Mouse (Mus musculus) midbrain, embryonic 14.5 days (tissue): ENCODE results near the gene Rnf169. TPM values are rescaled to one million over a fixed set of nuclear protein-coding genes. Genes with fewer than 3 reads are reported as not detected.

Experiments
- ATAC-seq: fragments of 200-750 bp; cut with Nextera tagmentation; 2 replicates; pipeline ENCODE4 v1.8.0; 2017; ENCODE audit warnings: moderate number of reproducible peaks, moderate library complexity; ENCODE audit not compliant: low FRiP score, low TSS enrichment
- DNase-seq: peaks from one replicate; pipeline ENCODE4 v3.0.0-alpha.2; 2015
- H3K27ac ChIP-seq: fragments of 300-500 bp; sonication (generic); replicated peaks from 2 replicates; pipeline ENCODE4 v1.5.1; 2014; ENCODE audit warnings: mild to moderate bottlenecking, low read depth, low read length, moderate library complexity
- H3K27me3 ChIP-seq: fragments of 300-500 bp; sonication (generic); 2 replicates; pipeline ENCODE4 v1.6.1; 2014; ENCODE audit warnings: low read length, control low read depth, mixed read lengths; ENCODE audit not compliant: control insufficient read depth, insufficient read depth
- H3K36me3 ChIP-seq: fragments of 300-500 bp; sonication (generic); 2 replicates; pipeline ENCODE4 v1.6.1; 2014; ENCODE audit warnings: low read length, control low read depth; ENCODE audit not compliant: control insufficient read depth, insufficient read depth
- H3K4me1 ChIP-seq: fragments of 300-500 bp; sonication (generic); 2 replicates; pipeline ENCODE4 v1.6.1; 2014; ENCODE audit warnings: mild to moderate bottlenecking, antibody characterized with exemption, low read length, control low read depth; ENCODE audit not compliant: control insufficient read depth, insufficient read depth
- H3K4me2 ChIP-seq: fragments of 300-500 bp; sonication (generic); 2 replicates; pipeline ENCODE4 v1.6.1; 2014; ENCODE audit warnings: mild to moderate bottlenecking, low read length, moderate library complexity
- H3K4me3 ChIP-seq: fragments of 300-500 bp; sonication (generic); replicated peaks from 2 replicates; pipeline ENCODE4 v1.5.1; 2014; ENCODE audit warnings: low read depth, low read length
- H3K9ac ChIP-seq: fragments of 300-500 bp; sonication (generic); replicated peaks from 2 replicates; pipeline ENCODE4 v1.6.1; 2014; ENCODE audit warnings: mild to moderate bottlenecking, low read length, moderate library complexity
- H3K9me3 ChIP-seq: fragments of 300-500 bp; sonication (generic); 2 replicates; pipeline ENCODE4 v1.6.1; 2016; ENCODE audit warnings: low read length, control low read depth, mixed read lengths; ENCODE audit not compliant: control insufficient read depth
- WGBS: fragments of 180-500 bp; shearing (Covaris S2); extraction: QIAGEN DNeasy Blood & Tissue Kit; methylation state at CpG from one replicate; pipeline ENCODE4 v1.1.7; 2014; 5-methylcytosine and 5-hydroxymethylcytosine counted together
- polyA plus RNA-seq: library from polyadenylated mRNA; unstranded; fragments of >200 nt; fragmentation: Nextera tagmentation; extraction: Ambion mirVana; gene quantifications from 2 replicates; pipeline ENCODE4 v1.2.1, GENCODE M21; 2014

Rnf169 gene
- polyA plus RNA-seq, 1 experiment from 2014 or later: 6.4 TPM

DNA sequence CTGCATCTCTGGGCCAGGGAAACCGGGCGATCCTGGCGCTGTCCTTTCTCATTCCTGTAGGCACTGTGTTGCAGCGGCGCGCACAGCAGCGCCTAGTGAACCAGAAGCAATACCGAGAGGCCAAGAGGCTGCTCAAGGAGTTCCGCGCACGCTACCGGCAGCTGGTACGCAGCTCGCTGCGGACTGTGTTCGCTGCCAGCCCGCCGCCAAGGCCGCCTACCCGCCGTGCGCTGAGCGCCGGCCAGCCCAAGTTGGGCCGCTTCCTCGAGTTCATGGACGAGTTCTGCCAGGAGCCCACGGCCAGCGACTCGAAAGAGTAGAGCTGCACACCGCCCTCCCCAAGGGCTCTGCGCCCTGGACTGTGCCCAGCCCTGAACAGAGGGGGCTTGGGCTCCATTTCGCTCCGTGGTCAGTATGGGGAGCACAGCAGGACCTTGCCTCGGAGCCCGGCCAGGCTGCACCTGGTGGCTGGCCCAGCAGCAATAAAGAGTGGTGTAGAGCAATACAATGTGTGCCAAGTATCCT, 62.9 kb downstream of the Rnf169 start:
- Histone ChIP-seq H3K27me3 (no peaks in the 10 kb centered on the region; the same call in 1 of the 2 replicates), H3K4me2 (peak overlapping the region; percentile 65), H3K9me3 (no peaks in the 10 kb centered on the region), H3K27ac (no peak overlapping the region), H3K36me3 (0 out of 2 replicates have a peak, but pooled peaks cover under 1% of the 10 kb centered on the region), H3K4me3 (peak overlapping the region; percentile 28), H3K9ac (peak overlapping the region; percentile 27), H3K4me1 (peaks cover 14% of the 10 kb centered on the region)
- ATAC-seq (peak; percentile 34; the same call in 1 of the 2 replicates), DNase-seq (peak; percentile 70)
- 2% methylated on average over 36 of the region's 36 CpGs for WGBS

DNA sequence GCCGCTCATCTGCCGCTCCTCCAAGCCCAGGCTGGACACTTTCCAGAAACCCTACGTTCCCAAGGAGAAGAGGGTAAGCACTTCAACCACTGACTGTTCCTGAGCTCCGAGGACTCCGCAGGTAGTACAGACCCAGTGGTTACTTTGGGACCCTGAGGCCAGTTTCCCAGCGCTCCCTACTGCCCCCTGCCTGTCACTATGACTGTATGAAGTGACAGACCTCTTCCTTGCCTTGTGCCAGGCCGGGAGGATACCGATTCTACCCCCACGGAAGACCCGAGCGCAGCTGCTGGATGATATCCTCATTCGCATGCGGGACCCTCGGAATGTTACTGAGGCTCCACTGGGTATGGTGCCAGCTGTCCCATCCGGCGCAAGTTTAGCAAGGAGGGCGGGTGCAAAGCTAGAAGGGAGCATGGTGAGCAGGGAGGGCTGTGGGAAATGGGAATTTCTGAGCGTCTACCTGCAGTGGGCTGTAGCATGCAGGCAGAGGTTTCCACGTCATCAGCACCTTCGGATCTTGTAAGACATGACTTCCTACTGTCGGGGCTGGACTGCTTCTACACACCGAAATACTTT, 63.4 kb downstream of the Rnf169 start:
- no peaks in the 10 kb centered on the region; the same call in 1 of the 2 replicates for H3K27me3 ChIP-seq
- H3K4me2 ChIP-seq: peak overlapping the region; percentile 65
- peaks cover 14% of the 10 kb centered on the region for H3K4me1 ChIP-seq
- peak; percentile 51 for ATAC-seq
- peak; percentile 69 for DNase-seq
- H3K27ac ChIP-seq: no peak overlapping the region
- H3K4me3 ChIP-seq: peak overlapping the region; percentile 28
- 6% methylated on average over 22 of the region's 22 CpGs for WGBS
- no peaks in the 10 kb centered on the region for H3K9me3 ChIP-seq
- H3K9ac ChIP-seq: peak overlapping the region; percentile 27
- H3K36me3 ChIP-seq: no peaks in the 10 kb centered on the region

DNA sequence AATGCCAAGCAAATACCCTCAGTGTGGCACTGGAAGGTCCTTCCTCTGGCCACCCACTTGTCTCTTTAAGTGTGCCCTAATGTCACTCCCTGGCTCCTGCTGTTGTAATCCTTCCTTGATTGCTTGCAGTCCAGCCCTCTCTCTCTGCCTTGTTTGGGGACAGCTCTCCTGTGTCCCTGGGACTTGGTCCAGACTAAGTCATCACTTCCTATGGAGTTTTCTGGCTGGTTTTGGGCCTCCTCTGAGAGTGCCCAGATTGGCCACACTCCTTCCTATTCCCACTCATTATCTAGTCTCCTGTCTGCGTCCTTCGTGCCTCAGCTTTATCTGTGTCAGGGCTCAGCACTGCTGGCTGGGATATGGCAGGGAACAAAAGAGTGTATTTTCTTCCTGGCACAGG, 64.7 kb downstream of the Rnf169 start:
- Histone ChIP-seq H3K9me3 (no peaks in the 10 kb centered on the region), H3K27ac (no peak overlapping the region), H3K4me1 (peaks cover 14% of the 10 kb centered on the region), H3K27me3 (no peaks in the 10 kb centered on the region; the same call in 1 of the 2 replicates), H3K9ac (no peak overlapping the region), H3K36me3 (no peaks in the 10 kb centered on the region), H3K4me2 (no peak overlapping the region), H3K4me3 (no peak overlapping the region)
- 73% methylated on average over 2 of the region's 2 CpGs for WGBS
- ATAC-seq (no peak), DNase-seq (no peak)

DNA sequence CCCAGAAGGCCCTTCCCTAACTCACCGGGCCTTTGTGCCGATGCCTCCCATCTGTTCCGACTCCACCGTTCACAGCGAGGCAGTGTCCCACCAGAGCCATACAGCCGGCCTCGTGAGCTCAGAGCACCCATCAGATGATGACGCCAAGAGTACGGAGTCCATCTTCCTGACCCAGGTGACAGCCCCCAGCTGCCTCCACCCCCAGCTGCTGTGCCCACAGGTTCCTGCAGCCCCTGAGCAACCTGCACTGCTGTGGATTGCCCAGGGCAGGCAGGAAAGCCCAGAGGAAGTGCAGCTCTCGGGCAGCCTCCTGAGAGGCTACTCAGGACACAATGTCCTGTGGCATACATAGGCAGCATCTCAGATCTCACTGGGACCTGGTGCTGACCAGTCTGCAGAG, 65.9 kb downstream of the Rnf169 start:
- Histone ChIP-seq H3K27ac (no peak overlapping the region), H3K4me2 (no peak overlapping the region), H3K4me1 (peaks cover 14% of the 10 kb centered on the region), H3K27me3 (no peaks in the 10 kb centered on the region; the same call in 1 of the 2 replicates), H3K4me3 (no peak overlapping the region), H3K9ac (no peak overlapping the region), H3K9me3 (no peaks in the 10 kb centered on the region), H3K36me3 (no peaks in the 10 kb centered on the region)
- WGBS: 88% methylated on average over 10 of the region's 10 CpGs
- DNase-seq (no peak), ATAC-seq (no peak)

DNA sequence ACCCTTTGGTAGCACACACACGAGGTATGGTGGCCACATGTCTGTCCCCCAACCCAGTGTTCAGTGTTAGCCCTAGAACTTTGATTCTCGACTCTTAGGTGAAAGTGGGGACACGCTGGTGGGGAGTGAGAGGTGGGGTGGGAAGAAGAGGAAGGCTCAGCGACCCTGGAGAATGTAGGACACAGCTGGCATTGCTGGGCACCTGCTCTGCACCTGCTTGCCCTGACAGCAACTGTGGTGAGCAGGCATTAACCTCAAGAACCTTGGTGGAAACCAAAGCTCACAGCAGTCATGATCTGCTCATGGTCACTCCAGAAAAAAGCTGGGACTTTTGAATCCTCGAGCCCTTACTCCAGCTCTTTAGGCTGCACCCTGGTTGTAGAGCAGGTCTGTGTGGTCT, 69.2 kb downstream of the Rnf169 start:
- ATAC-seq: no peak
- H3K9ac ChIP-seq: no peak overlapping the region
- no peak for DNase-seq
- H3K27me3 ChIP-seq: no peaks in the 10 kb centered on the region
- H3K4me3 ChIP-seq: no peak overlapping the region
- WGBS: 89% methylated on average over 5 of the region's 5 CpGs
- no peak overlapping the region for H3K4me2 ChIP-seq
- no peaks in the 10 kb centered on the region for H3K36me3 ChIP-seq
- no peaks in the 10 kb centered on the region for H3K9me3 ChIP-seq
- no peaks in the 10 kb centered on the region for H3K4me1 ChIP-seq
- H3K27ac ChIP-seq: no peak overlapping the region

DNA sequence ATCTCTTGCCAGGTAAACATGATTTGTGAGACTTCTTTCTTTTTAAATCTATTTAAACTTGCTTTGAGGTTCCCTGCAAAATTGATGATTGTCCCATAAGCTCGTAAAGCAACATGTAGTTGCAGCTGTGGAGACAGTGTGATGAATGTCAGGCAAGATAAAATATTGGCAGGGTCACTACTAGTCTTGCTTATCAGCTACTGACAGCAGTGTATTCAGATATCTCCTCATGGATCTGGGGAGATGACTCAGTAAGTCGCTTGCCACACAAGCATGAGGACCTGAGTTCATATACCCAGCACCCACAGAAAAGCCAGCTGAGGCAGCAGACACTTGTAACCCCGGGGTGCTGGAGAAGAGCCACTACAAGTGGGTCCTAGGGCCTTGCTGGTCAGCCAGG, 72.8 kb downstream of the Rnf169 start:
- Histone ChIP-seq H3K27me3 (no peaks in the 10 kb centered on the region), H3K4me1 (no peaks in the 10 kb centered on the region), H3K36me3 (no peaks in the 10 kb centered on the region), H3K4me3 (no peak overlapping the region), H3K9me3 (no peaks in the 10 kb centered on the region), H3K9ac (no peak overlapping the region), H3K27ac (no peak overlapping the region), H3K4me2 (no peak overlapping the region)
- ATAC-seq (no peak), DNase-seq (no peak)
- 83% methylated on average over 3 of the region's 3 CpGs for whole genome bisulfite sequencing

DNA sequence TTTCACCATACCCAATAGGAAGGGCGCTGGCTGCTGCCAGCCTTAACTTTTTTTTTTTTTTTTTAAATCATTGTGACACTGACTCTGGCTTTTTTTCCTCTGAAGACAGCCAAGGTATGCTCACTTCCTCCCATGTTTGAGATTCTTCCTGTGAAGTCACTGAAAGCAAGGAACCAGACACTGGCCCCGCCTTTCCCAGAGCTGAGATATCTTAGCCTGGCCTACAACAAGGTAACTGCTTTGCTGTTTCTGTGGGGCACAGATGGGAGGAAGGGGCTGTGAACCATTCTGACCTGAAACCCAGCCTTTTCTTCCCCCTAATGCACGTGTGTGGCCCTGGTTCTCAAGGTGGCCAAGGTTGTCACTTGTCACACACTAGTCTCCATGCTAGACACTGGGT, 73.9 kb downstream of the Rnf169 start:
- ATAC-seq: no peak
- 94% methylated on average over 3 of the region's 3 CpGs for WGBS
- no peaks in the 10 kb centered on the region for H3K9me3 ChIP-seq
- H3K27me3 ChIP-seq: no peaks in the 10 kb centered on the region
- no peak overlapping the region for H3K27ac ChIP-seq
- H3K4me3 ChIP-seq: no peak overlapping the region
- H3K4me1 ChIP-seq: no peaks in the 10 kb centered on the region
- H3K36me3 ChIP-seq: no peaks in the 10 kb centered on the region
- H3K4me2 ChIP-seq: no peak overlapping the region
- no peak overlapping the region for H3K9ac ChIP-seq
- no peak for DNase-seq

DNA sequence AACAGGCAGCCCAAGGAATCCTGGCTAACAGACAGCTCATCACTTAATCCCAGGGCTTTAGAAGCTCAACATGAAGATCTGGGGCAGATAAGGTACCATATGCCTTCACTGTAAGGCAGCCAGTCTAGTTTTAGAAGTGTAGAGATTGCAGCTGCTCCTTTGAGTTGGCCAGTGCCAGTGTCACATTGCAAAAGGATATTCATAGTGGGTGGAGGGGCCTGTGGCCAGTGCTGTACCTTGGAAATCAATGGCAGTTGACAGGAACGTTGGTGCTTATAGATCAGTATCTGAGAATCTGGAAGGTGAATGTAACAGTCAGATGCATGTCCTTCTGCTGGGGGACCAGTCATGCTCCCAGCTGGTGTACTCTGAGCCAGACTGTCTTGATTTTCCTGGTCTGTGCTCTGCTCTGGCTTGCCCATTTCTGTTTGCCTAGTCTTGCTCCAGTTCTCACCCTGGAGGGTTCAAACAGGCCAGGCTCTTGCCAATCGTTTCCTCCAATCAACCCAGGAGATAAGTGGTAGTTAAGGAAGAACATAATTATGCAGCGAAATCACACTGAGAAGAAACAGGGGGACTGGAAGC, 75.7 kb downstream of the Rnf169 start:
- DNase-seq: no peak
- Histone ChIP-seq H3K9me3 (no peaks in the 10 kb centered on the region), H3K4me1 (no peaks in the 10 kb centered on the region), H3K27me3 (no peaks in the 10 kb centered on the region), H3K9ac (no peak overlapping the region), H3K27ac (no peak overlapping the region), H3K4me3 (no peak overlapping the region), H3K4me2 (no peak overlapping the region), H3K36me3 (no peaks in the 10 kb centered on the region)
- WGBS: 73% methylated on average over 3 of the region's 3 CpGs
- ATAC-seq: no peak
